Mouse (Mus musculus) cerebellum, postnatal 4 days (tissue): ENCODE results near the gene Lig1.
"Not testable (repeated sequence)": the region's sequence is repeated elsewhere in the genome, so short reads cannot be mapped to it uniquely, and the experiment has no call there.

ENCODE experiments used
- DNase-seq, 2 experiments: peaks; one replicate each; pipeline ENCODE4 v3.0.0; 2022; ENCODE audit warnings: low spot score in 2 of 2, mixed read lengths in 1 of 2

The Lig1 gene

DNA sequence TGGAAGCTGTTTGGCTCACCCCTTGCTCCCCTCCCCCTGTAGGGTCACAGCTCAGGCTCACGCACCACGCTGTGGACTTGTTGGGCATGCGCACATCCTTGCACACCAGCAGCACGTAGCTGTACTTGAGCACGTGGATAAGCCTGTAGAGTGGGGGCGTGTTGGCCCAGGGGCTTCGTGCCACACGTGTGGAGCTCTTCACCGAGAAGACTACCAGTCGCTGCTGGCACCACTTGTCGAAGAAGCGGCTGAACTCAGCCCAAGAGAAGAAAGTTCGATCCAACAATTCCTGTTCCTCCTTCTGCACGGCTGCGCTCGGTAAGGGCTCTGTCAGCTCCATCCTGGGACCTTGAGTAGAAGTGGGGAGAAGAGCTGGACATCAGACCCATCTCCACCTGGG lies at the start of gene Lig1:
TSS of gene Lig1 (plus strand) at position 203 of the 400 bp plus-strand sequence.
- DNase-seq = no peak

DNA sequence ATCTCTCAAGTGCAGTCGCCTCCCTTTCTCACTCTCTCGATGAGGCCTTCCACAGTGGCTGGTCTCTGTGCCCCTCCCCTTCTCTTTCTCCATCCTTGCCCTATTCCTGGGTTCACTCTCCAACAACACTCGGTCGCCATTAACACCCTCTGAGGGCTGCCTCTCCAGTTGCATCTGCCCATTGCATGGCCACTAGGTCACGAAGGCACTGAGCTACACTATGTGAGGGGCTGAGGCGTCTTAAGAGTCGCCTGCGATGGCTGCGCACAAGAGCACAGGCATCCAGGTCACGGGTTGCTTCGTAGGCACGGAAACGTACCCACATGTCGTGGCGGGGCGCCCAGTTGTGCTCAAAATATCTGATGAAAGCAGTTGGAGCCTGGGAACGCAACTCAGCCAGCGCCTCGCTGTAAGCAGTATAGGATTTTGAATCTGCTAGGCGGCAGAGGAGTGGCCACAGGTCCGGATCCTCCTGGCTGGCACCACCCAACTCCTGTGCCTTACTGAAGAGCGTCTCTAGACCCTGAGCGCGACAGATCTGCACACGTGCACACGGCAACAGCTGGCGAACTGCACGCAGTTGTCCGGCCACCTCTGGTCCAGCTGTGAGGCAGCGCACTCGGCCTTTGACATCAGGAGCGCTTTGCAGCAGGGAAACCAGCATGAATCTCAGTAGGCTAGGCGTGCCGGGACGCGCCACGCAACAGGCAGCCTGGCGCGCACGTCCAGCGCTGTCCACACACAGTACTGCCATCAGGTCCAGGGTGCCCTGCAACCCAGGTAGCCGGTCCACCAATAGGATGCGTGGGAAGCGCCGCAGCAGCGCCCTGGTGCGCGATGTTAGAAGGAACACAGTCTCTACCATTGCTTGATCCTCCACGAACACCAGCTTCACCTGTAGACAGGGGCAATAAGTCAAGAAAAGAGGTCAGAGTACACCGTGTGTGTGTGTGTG lies 16.1 kb upstream of the Lig1 start:
- no peak for DNase-seq

- DNase-seq = no peak
Measured at GRCm38 (mm10) chr7:13263851-13264250, 13.2 kb upstream of the Lig1 start.

GRCm38 (mm10) chr7:13264396-13264795 lies 12.7 kb upstream of the Lig1 start:
- no peak for DNase-seq

DNA sequence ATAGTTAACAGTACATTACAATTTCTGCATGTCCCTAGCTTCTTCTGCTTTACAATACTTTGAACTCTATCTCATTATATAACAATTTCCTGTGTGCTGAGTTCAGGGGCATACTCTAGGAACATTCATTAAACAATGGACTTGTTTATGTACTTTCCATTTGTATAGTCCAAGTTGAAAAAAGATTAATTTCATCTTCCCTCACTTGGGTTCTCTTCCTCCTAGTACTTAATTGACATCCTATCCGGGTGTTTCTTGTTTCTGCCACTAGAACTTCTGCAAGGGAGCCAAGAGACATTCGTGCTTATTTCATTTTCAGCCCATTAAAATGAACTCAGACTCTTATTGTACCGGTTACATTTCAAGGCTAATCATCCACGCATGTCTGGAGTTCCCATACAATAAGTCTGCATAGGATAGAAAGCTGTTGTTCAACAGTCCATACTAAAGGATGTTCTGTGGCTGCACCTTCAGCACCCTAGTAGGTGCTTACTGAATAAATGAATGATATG lies 8.3 kb upstream of the Lig1 start:
- DNase-seq = no peak

DNA sequence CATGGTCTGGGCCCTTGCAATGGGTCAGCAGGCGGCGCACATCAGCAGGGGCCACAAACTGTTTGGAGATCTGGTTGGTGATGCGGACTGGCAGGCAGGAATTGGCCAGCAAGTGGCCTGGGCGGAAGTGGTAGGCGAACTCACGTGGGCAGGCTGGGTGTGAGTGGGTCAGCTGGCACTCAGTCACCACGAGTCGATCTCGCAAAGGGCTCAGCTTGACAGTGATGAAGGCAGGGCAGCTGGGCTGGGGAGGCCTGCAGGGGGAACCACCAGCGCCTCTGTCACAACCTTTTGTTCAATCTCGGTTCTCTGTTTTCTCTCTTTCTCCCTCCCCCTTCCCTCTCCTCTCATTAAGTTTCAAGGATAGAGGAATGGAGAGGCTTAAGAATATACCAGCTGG lies 7.7 kb upstream of the Lig1 start:
- no peak for DNase-seq

DNA sequence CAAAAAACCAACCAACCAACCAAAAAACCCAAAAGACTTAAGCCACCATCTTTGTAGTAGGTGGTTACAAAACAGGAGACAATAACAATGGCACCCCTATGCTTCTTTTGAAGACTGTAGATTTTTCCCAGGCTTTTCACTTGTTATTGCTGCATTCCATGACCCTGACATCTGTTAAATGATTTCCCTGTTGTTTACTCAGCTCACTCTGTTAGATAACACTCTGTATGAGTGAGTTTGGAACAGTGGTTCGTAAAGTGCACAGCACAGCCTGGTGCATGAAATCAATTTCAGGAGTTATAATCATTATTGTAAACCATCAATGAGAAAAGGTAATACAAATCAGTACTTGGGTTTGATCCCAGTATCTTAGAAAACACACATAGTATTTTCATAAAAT lies 5.4 kb upstream of the Lig1 start:
- no peak for DNase-seq

DNA sequence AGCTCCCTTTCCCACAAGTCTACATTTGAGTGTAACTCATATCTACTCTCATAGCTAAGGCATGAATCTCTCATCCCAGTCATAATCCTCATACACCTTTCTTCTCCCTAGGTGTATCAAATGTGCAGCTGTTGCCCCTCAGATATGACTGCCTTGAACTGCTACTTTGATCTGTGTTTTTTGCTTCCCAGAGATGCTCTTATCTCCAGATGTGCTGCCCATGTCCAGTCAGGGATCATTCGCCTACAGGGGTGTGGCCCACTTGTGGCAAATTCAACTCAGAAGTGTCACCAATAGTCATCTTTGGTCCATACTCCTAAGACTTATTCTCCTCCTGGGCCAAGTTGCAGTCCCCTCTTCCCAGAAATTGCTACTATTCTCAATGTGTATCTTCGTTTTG lies 750 bp downstream of the Lig1 start:
- DNase-seq = no peak

GRCm38 (mm10) chr7:13278308-13278891 lies 1.3 kb downstream of the Lig1 start, which contains the start of gene Zswim9:
Gene Zswim9, minus strand, starts transcription at chr7:13278721.
- DNase-seq = peak; percentile 85 to 91

- DNase-seq = not testable (repeated sequence)
Measured at GRCm38 (mm10) chr7:13278957-13279356, 1.9 kb downstream of the Lig1 start.

GRCm38 (mm10) chr7:13288621-13289020 lies 11.5 kb downstream of the Lig1 start:
- DNase-seq = no peak

- no peak for DNase-seq
Measured at GRCm38 (mm10) chr7:13290041-13290675, 13.1 kb downstream of the Lig1 start.

- no peak for DNase-seq
Measured at GRCm38 (mm10) chr7:13291370-13291769, 14.3 kb downstream of the Lig1 start.

DNA sequence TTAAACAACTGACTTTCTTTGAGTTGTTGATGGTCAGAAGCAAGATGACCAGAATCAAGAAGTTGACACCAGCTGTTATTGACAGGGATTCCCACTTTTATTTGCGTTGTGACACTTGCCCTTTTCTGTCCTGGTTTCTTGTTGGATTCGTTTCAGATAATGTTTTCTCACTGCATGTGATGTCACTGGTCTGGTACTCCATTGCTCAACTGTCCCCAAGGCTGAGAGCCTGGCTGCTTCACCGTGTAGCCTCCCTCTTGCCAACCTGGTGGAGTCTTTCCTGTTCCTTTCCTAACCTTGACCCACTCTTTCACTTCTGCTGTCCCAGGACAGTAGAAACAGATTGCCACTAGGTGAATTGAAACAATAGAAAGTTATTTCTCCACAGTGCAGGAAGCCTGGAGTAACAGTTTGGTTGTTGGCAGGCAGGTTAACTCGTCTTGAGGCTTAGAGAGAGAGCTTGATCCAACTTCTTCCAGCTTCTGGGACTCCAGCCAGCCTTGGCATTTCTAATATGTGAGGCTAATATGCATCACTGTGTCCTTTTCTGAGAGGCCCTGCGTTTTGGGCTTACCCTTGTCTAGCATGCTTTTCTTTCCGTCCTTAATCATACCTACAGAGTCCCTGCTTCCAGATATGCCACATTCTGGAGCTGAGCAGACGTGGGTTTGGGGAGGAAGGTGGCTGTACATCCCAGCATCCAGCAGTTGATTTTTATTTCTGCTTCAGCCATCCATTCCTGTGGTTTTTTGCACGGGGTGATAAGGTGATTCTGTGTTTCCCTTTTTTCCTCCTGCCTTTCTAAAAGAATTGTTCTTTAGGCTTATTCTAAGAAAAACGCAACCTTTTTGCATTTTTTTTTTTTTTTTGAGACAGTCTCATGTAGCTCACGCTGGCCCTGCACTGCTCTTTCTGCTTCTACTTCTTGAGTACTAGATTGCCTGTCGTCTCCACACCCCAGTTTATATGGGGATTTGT lies 17.1 kb downstream of the Lig1 start:
- no peak for DNase-seq

DNA sequence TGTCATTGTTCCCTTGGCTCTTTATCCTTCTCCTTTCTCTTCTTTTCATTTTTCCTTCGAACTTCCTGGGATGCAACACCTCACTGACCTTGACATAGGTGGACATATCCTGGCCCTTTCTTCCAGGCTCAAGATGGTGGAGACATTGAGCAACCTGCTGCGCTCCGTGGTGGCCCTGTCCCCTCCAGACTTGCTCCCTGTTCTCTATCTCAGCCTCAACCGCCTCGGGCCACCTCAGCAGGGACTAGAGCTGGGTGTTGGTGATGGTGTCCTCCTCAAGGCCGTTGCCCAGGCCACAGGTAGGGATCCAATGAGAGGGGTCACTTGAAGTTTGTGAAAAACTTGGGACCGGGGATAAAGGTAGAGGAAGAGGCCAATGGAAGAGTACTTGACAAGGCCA lies 18.2 kb downstream of the Lig1 start:
- no peak for DNase-seq

DNA sequence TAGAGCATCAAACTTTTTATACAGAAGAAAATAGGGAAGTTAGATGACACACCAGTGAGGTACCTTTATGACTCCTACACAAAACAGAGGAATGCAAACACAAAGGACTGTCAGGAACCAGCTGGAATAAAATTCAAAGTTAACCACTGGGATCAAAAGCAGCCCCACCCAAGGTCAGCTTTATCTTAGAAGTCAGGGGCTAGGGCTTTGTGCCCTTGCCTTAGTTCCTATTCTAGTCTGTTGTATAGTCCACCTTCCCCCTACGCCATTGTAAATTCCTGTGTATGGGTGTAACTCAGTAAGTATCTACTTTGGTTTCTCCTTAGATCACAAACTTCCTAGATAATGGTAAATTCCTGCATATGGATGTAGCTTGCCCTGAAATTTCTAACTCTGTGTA lies 20.6 kb downstream of the Lig1 start:
- no peak for DNase-seq

GRCm38 (mm10) chr7:13298821-13299220 lies 21.7 kb downstream of the Lig1 start:
- DNase-seq = no peak

DNA sequence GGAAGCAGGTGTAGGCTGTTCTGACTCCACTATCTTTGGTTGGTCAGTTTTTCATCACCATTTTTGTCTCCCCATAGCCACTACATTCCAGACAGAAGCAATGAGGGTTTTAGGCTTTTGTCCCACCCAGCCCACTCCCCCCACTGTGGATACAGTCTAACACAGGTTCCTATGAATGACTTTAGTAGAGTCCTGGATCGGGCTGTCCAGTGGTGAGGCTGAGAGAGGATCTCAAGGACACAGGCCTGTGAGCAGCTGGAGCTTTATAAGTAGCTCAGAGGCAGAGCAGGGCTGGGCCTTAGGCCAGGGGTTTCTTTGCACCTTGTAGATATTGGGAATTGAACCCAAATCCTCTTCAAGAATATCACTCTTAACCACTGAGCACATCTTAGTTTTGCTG lies 24.6 kb downstream of the Lig1 start:
- no peak for DNase-seq

DNA sequence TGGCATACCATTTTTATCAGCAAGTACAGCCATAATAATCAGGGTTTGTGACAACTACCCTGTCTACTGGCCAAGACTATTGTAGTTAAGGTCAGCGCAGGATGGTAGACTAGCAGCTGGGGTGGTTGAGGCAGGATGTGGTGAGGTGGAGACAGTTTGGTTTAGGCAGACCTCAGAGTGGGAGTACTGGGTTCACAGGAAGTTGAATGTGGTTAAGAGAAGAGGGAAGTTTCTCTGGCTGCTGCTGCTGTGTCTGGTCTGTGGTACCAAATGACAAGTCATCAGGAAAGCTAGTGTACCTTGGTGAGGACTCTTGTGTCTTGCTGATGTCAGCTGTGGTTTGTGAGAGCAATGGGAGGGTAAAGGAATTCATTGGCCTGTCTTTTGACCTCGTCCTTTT lies 25.7 kb downstream of the Lig1 start:
- no peak for DNase-seq

GRCm38 (mm10) chr7:13303372-13303771 lies 26.3 kb downstream of the Lig1 start:
- no peak for DNase-seq

GRCm38 (mm10) chr7:13309407-13309806 lies 32.3 kb downstream of the Lig1 start:
- DNase-seq = no peak
